Mouse (Mus musculus): ENCODE measurements at regions not wholly inside any gene's neighbourhood (a gene's known extent, or its start where the extent isn't known, plus 50 kb on each side); places are given as distances from the start of the nearest gene placed in this dataset.

DNA sequence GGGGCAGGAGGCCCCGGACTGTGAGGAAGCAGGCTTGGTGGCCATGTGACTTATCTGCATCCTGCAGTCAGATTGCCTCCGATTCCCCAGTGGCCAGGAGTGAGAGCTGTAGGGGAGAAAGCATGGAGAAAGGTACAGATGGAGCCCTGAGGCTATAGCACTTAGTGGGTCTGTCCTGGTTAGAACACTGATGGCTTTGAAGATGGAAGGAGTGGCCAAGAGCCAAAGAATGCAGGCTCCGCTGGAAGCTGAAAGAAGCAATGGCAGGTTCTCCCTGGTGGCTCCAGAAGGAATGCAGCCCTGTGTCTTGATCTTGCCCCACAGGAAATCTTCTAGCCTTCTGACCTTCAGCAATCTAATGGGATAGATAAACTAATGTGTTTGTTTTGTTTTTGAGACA lies 926.3 kb downstream of the 4930447A16Rik start:
- H3K4me3 ChIP-seq (replicated peaks) = no peak overlapping the region
- H3K36me3 ChIP-seq = no peaks in the 10 kb centered on the region
- H3K27ac ChIP-seq = no peak overlapping the region
- no peak for ATAC-seq (ENCODE audit: insufficient number of reproducible peaks, insufficient read depth, low FRiP score, low TSS enrichment, low read depth)
- H3K9me3 ChIP-seq = 0 out of 2 replicates have a peak, but pooled peaks cover 3% of the 10 kb centered on the region
- no peaks in the 10 kb centered on the region for H3K27me3 ChIP-seq
- WGBS = 79% methylated on average over 3 of the region's 3 CpGs
- no peak overlapping the region for H3K9ac ChIP-seq (replicated peaks)
- H3K4me1 ChIP-seq (replicated peaks) = no peaks in the 10 kb centered on the region
- no peak overlapping the region for H3K4me2 ChIP-seq

DNA sequence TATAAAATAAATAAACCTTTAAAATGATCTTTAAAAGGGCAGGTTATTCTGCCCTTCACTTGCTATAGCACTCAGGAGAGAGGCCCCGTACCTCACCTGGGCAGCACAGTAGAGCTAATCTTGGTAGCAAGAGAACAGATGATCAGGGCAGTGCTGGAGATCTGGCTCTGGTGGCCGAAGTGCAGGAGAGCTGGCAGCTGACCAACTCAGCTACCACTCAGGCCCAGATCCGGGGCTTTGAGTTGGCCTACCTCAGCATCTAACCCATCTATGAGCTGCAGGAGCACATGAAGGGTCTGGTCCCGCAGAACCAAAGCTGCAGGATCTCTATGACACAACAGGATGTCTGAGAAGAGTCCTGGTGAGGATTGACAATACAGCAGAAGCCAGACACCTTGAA lies 928.0 kb downstream of the 4930447A16Rik start:
- no peak overlapping the region for H3K27ac ChIP-seq
- no peak overlapping the region for H3K4me3 ChIP-seq (replicated peaks)
- H3K4me2 ChIP-seq = no peak overlapping the region
- H3K27me3 ChIP-seq = no peaks in the 10 kb centered on the region
- H3K4me1 ChIP-seq (replicated peaks) = no peaks in the 10 kb centered on the region
- H3K9ac ChIP-seq (replicated peaks) = no peak overlapping the region
- H3K9me3 ChIP-seq = 0 out of 2 replicates have a peak, but pooled peaks cover 3% of the 10 kb centered on the region
- WGBS = 83% methylated on average over 4 of the region's 4 CpGs
- ATAC-seq (ENCODE audit: insufficient number of reproducible peaks, insufficient read depth, low FRiP score, low TSS enrichment, low read depth) = no peak
- H3K36me3 ChIP-seq = no peaks in the 10 kb centered on the region

DNA sequence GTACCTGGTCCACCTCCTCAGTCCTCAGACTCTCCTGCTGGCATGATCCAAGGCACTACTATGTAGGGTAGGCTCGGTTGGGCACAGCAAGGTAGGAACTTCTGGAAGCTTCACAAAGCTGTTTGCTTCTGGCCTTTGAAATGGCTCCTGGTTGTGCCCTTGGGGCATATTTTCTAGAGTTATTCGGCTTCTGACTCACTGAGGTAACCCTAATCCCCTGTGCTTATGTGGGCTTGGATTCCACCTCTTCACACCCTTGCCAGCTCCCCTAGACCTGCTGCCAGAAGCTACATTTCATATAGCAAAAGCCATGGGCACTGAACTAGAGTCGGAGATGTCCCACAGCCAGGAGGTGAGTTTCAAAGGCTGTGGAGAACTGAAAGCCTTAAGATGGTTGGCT lies 933.7 kb downstream of the 4930447A16Rik start:
- no peak for ATAC-seq (ENCODE audit: insufficient number of reproducible peaks, insufficient read depth, low FRiP score, low TSS enrichment, low read depth)
- H3K36me3 ChIP-seq = no peaks in the 10 kb centered on the region
- H3K27me3 ChIP-seq = no peaks in the 10 kb centered on the region
- no peak overlapping the region for H3K4me2 ChIP-seq
- H3K9me3 ChIP-seq = peaks cover 6% of the 10 kb centered on the region; the same call in 1 of the 2 replicates
- 0 out of 2 replicates have a peak, but pooled peaks cover 3% of the 10 kb centered on the region for H3K4me1 ChIP-seq (replicated peaks)
- H3K27ac ChIP-seq = no peak overlapping the region
- no peak overlapping the region for H3K4me3 ChIP-seq (replicated peaks)
- WGBS = 83% methylated on average over 3 of the region's 3 CpGs
- H3K9ac ChIP-seq (replicated peaks) = no peak overlapping the region

DNA sequence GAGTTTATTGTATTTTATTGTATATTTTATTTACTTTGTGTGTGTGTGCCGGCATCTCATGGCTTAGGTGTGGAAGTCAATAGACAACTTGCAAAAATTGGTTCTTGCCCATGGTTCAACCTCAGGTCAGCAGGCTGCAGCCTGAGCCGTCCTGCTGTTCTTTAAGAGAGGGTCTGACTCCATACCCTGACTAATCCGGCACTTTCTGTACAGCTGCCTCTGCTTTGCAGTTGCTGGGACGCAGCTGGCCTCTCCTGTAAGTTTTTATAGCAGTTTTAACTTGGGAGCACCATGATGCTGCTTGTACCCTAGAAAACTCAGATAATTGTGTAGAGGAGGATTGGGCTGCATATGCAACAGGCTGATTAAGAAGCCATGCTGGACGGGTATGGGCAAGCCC lies 938.2 kb downstream of the 4930447A16Rik start:
- Histone ChIP-seq H3K27ac (no peak overlapping the region), H3K4me3 (replicated peaks) (no peak overlapping the region), H3K36me3 (no peaks in the 10 kb centered on the region), H3K27me3 (no peaks in the 10 kb centered on the region), H3K4me1 (replicated peaks) (0 out of 2 replicates have a peak, but pooled peaks cover 3% of the 10 kb centered on the region), H3K4me2 (no peak overlapping the region), H3K9me3 (peaks cover 6% of the 10 kb centered on the region; the same call in 1 of the 2 replicates), H3K9ac (replicated peaks) (no peak overlapping the region)
- WGBS = 53% methylated on average over 5 of the region's 5 CpGs
- no peak for ATAC-seq (ENCODE audit: insufficient number of reproducible peaks, insufficient read depth, low FRiP score, low TSS enrichment, low read depth)

DNA sequence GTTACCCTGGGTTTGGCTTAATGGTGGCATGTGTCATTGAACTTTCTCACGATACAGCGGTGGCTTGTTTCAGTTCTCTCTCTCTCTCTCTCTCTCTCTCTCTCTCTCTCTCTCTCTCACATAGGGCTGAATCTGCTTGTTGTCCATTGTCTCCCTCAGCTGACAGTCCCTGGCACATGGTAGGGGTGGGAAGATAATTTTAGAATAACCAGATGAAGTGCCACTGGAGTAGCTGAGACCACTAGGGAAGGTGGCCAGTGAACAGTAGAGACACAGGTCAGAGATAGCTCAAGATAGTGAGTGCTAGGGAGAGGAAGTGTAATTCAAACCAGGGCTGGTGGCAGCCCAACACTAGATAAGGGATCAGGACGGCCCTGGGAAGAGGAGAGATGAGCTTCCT lies 938.7 kb downstream of the 4930447A16Rik start:
- H3K9me3 ChIP-seq = peaks cover 6% of the 10 kb centered on the region; the same call in 1 of the 2 replicates
- 0 out of 2 replicates have a peak, but pooled peaks cover 3% of the 10 kb centered on the region for H3K4me1 ChIP-seq (replicated peaks)
- no peak overlapping the region for H3K27ac ChIP-seq
- 81% methylated on average over 3 of the region's 3 CpGs for WGBS
- no peaks in the 10 kb centered on the region for H3K36me3 ChIP-seq
- H3K4me3 ChIP-seq (replicated peaks) = no peak overlapping the region
- ATAC-seq (ENCODE audit: insufficient number of reproducible peaks, insufficient read depth, low FRiP score, low TSS enrichment, low read depth) = no peak
- H3K27me3 ChIP-seq = no peaks in the 10 kb centered on the region
- no peak overlapping the region for H3K4me2 ChIP-seq
- H3K9ac ChIP-seq (replicated peaks) = no peak overlapping the region

DNA sequence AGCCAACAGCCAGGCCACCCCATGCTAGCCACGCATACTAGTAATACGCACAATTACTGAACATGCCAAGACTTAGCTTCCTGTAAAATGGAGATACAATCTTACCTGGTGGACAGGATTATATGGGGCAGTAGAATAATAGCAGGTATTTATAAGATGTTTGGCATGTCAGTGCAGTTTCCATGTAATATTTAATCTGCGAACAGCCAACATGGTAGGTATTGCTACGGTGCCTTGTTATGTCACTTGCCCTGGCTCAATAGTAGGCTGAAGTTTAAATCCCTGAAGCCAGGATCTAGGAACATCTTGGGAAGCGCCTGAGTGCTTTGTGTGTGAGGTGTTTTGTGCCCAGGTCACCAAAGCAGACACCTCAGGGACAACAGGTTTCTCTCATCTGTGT lies 942.3 kb downstream of the 4930447A16Rik start:
- Histone ChIP-seq H3K9ac (replicated peaks) (no peak overlapping the region), H3K4me3 (replicated peaks) (no peak overlapping the region), H3K27ac (no peak overlapping the region), H3K4me1 (replicated peaks) (0 out of 2 replicates have a peak, but pooled peaks cover 3% of the 10 kb centered on the region), H3K36me3 (no peaks in the 10 kb centered on the region), H3K4me2 (no peak overlapping the region), H3K9me3 (no peaks in the 10 kb centered on the region), H3K27me3 (no peaks in the 10 kb centered on the region; the same call in 1 of the 2 replicates)
- no peak for ATAC-seq (ENCODE audit: insufficient number of reproducible peaks, insufficient read depth, low FRiP score, low TSS enrichment, low read depth)
- WGBS = 91% methylated on average over 5 of the region's 5 CpGs

DNA sequence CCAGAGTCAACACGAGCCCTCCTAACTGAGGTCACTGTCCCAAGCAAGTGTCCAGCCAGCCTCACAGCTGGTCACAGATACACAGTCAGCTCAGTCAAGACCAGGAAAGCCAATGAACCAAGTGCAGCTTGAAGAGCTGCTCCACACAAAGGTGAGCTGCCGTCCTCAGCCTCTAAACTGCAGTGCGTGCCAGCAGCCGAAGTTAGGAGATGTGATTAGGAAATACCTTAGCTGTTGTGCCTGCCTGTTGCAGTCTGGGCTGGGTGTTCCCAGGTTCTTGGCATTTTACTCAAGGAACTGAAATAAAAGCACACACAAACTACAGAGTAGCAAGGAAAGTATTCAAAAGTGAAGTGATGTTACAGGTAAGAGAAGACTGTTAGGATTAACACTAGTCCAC lies 942.9 kb downstream of the 4930447A16Rik start:
- no peak overlapping the region for H3K4me2 ChIP-seq
- H3K36me3 ChIP-seq = no peaks in the 10 kb centered on the region
- H3K4me1 ChIP-seq (replicated peaks) = 0 out of 2 replicates have a peak, but pooled peaks cover 5% of the 10 kb centered on the region
- 82% methylated on average over 4 of the region's 4 CpGs for WGBS
- no peak for ATAC-seq (ENCODE audit: insufficient number of reproducible peaks, insufficient read depth, low FRiP score, low TSS enrichment, low read depth)
- no peaks in the 10 kb centered on the region for H3K9me3 ChIP-seq
- no peak overlapping the region for H3K27ac ChIP-seq
- H3K4me3 ChIP-seq (replicated peaks) = no peak overlapping the region
- no peaks in the 10 kb centered on the region; the same call in 1 of the 2 replicates for H3K27me3 ChIP-seq
- no peak overlapping the region for H3K9ac ChIP-seq (replicated peaks)

DNA sequence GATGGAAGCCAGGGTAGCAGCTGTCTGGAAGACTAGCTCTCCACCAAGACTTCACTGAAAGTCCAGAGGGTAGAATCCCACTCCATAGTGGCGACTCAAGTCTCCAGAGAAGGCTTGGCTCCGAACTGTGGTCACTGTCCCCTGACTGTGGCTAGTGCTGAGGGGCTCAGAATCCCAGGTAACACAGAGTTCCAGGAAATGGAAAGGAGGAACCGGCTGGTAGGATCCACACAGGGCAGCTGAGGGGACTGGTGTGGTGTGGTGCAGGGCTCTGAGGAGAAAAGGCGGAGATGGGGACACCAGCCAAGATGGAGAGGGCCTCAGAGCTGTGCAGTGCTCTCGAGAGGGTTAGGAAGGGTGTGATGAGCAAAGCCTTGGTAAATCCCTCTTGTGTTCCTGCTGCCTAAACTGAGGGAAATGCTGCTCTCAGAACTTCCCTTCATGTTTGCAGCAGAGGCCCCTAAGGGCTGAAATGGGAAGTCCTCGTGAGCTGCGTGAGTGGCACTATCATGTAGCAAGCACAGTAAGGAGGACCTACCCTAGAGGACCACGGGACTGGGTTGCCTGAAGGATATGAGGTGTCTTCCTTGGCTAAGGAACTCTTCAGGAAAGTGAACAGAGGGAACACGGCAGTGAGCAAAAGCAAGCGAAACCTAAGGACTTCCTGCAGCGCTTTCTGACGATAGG lies 946.2 kb downstream of the 4930447A16Rik start:
- H3K36me3 ChIP-seq = no peaks in the 10 kb centered on the region
- ATAC-seq (ENCODE audit: insufficient number of reproducible peaks, insufficient read depth, low FRiP score, low TSS enrichment, low read depth) = no peak
- H3K27me3 ChIP-seq = no peaks in the 10 kb centered on the region; the same call in 1 of the 2 replicates
- no peak overlapping the region for H3K27ac ChIP-seq
- peaks cover 11% of the 10 kb centered on the region for H3K4me1 ChIP-seq (replicated peaks)
- 82% methylated on average over 12 of the region's 12 CpGs for WGBS
- H3K4me3 ChIP-seq (replicated peaks) = no peak overlapping the region
- no peak overlapping the region for H3K4me2 ChIP-seq
- H3K9me3 ChIP-seq = no peaks in the 10 kb centered on the region
- no peak overlapping the region for H3K9ac ChIP-seq (replicated peaks)

DNA sequence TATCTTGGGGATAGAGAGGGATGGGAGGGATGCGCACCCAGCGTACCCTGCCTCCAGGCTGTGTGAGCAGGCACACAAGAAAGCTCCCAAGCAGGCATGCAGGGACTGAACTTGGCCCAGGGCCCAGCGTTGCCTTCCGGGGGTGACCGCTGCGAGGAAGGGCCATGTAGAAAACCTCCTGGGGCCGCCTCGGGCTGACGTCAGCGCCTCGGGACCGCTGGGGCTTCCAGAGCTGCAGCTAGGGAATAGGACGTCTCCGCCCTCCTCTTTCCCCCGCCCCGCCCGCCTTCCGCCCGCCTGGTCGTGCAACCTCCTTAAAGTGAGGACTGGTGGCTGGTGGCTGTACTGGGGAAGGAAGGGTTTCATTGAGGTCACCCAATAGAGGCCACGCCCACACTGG lies 948.4 kb downstream of the 4930447A16Rik start:
- no peak overlapping the region for H3K27ac ChIP-seq
- 0 out of 2 replicates have a peak overlapping the region, but pooled peaks have one; percentile 18 for H3K9ac ChIP-seq (replicated peaks)
- 4% methylated on average over 21 of the region's 21 CpGs for WGBS

DNA sequence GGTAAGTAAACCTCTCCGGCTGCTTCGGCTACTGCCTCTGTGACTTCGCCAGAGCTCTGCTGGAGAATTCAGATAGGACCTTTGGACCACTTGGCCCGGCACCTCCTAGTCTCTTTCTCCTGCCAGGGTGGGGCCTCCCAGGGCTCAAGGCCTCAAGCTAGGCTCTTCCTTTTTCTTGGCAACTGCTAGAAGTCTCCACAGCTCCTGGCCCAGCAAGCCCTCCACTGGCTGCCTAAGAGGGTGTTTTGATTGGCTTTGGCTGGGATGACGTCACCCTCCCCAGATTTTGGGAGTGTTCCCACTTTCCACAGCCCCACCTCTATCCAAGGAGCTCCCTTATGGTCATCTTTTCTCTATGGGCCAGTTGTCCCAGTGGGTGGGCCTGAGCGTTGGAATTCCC lies 949.4 kb downstream of the 4930447A16Rik start:
- no peak overlapping the region for H3K9ac ChIP-seq (replicated peaks)
- no peak overlapping the region for H3K27ac ChIP-seq
- WGBS = 84% methylated on average over 6 of the region's 6 CpGs
- peaks cover 11% of the 10 kb centered on the region for H3K4me1 ChIP-seq (replicated peaks)
- no peaks in the 10 kb centered on the region; the same call in 1 of the 2 replicates for H3K27me3 ChIP-seq
- H3K4me2 ChIP-seq = no peak overlapping the region
- ATAC-seq (ENCODE audit: insufficient number of reproducible peaks, insufficient read depth, low FRiP score, low TSS enrichment, low read depth) = no peak
- no peaks in the 10 kb centered on the region for H3K9me3 ChIP-seq
- H3K36me3 ChIP-seq = no peaks in the 10 kb centered on the region
- no peak overlapping the region for H3K4me3 ChIP-seq (replicated peaks)

More for the DNA sequence above, 948.4 kb downstream of the 4930447A16Rik start:
- H3K9me3 ChIP-seq = no peaks in the 10 kb centered on the region
- no peak; the same call in 1 of the 2 replicates for ATAC-seq (ENCODE audit: insufficient number of reproducible peaks, insufficient read depth, low FRiP score, low TSS enrichment, low read depth)
- H3K4me3 ChIP-seq (replicated peaks) = peak overlapping the region; percentile 27
- H3K4me1 ChIP-seq (replicated peaks) = peaks cover 11% of the 10 kb centered on the region
- H3K27me3 ChIP-seq = no peaks in the 10 kb centered on the region; the same call in 1 of the 2 replicates
- H3K4me2 ChIP-seq = peak overlapping the region; percentile 55
- no peaks in the 10 kb centered on the region for H3K36me3 ChIP-seq

DNA sequence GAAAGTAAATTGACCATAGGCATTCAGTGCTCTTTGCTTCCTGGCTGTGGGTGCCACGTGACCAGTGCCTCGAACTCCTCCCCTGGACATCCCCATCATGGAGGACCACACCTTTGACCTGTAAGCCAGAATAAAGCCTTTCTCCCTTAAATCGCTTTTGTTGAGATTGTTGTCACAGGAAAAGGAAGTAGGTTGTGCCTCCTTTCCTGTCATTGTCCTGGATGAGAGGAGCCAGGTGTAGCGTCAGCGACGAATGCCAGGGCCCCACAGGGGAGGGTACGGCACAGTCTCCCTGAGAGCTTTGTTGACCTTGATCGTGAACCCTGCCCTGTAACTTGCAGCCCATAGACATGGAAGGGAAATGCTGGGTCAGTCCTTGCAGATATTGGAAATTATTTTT lies 952.8 kb downstream of the 4930447A16Rik start:
- Histone ChIP-seq H3K9me3 (no peaks in the 10 kb centered on the region), H3K9ac (replicated peaks) (no peak overlapping the region), H3K4me1 (replicated peaks) (peaks cover 11% of the 10 kb centered on the region), H3K4me2 (no peak overlapping the region), H3K36me3 (no peaks in the 10 kb centered on the region), H3K4me3 (replicated peaks) (no peak overlapping the region), H3K27ac (no peak overlapping the region), H3K27me3 (no peaks in the 10 kb centered on the region)
- no peak for ATAC-seq (ENCODE audit: insufficient number of reproducible peaks, insufficient read depth, low FRiP score, low TSS enrichment, low read depth)
- 76% methylated on average over 8 of the region's 8 CpGs for WGBS

DNA sequence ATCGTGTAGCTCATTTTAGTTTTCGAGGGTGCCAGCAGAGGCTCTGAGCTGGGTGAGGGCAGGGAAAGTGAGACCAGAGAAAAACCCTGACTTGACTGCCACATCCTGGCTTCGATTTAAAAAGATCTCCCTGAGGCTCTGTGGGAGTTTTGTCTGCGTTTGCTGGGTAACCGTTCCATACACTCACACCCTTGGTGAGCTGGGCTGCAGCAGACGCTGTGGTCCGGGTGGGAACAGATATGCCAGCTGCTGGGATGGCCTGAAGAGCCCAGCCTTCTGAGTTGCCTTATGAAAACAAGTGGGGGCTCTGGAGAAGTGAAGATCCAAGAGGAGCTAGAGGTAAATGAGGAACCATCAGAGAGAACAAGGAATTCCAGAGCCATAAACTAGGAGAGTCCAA lies 962.3 kb downstream of the 4930447A16Rik start:
- no peak for ATAC-seq (ENCODE audit: insufficient number of reproducible peaks, insufficient read depth, low FRiP score, low TSS enrichment, low read depth)
- no peak overlapping the region for H3K9ac ChIP-seq (replicated peaks)
- no peak overlapping the region for H3K4me2 ChIP-seq
- no peak overlapping the region for H3K27ac ChIP-seq
- no peaks in the 10 kb centered on the region for H3K27me3 ChIP-seq
- 76% methylated on average over 7 of the region's 7 CpGs for WGBS
- H3K9me3 ChIP-seq = no peaks in the 10 kb centered on the region
- H3K36me3 ChIP-seq = no peaks in the 10 kb centered on the region
- H3K4me1 ChIP-seq (replicated peaks) = peaks cover 17% of the 10 kb centered on the region
- H3K4me3 ChIP-seq (replicated peaks) = no peak overlapping the region
